Mouse (Mus musculus) hindbrain, embryonic 12.5 days (tissue): ENCODE measurements around the gene Fat3. TPM values are rescaled to one million over a fixed set of nuclear protein-coding genes. Genes with fewer than 3 reads are reported as not detected.
A peak's percentile ranks its signal among the peaks of the same experiment; 100 is the strongest.

Source experiments
- ATAC-seq: fragments of 200-750 bp; cut with Nextera tagmentation; 2 replicates; pipeline ENCODE4 v1.8.0; 2017; ENCODE audit warnings: moderate TSS enrichment; ENCODE audit not compliant: low FRiP score
- H3K27ac ChIP-seq: fragments of 300-500 bp; sonication (generic); 2 replicates; pipeline ENCODE4 v1.5.1; 2016; ENCODE audit warnings: mild to moderate bottlenecking
- H3K27me3 ChIP-seq: fragments of 300-500 bp; sonication (generic); 2 replicates; pipeline ENCODE4 v1.6.1; 2016; ENCODE audit warnings: mild to moderate bottlenecking
- H3K36me3 ChIP-seq: fragments of 300-500 bp; sonication (generic); 2 replicates; pipeline ENCODE4 v1.6.1; 2016; ENCODE audit warnings: mild to moderate bottlenecking
- H3K4me1 ChIP-seq: fragments of 300-500 bp; sonication (generic); 2 replicates; pipeline ENCODE4 v1.6.1; 2016
- H3K4me2 ChIP-seq: fragments of 300-500 bp; sonication (generic); replicated peaks from 2 replicates; pipeline ENCODE4 v1.6.1; 2016; ENCODE audit warnings: mild to moderate bottlenecking
- H3K4me3 ChIP-seq: fragments of 300-500 bp; sonication (generic); 2 replicates; pipeline ENCODE4 v1.5.1; 2016; ENCODE audit warnings: mild to moderate bottlenecking
- H3K9ac ChIP-seq: fragments of 300-500 bp; sonication (generic); 2 replicates; pipeline ENCODE4 v1.6.1; 2016; ENCODE audit warnings: mild to moderate bottlenecking, moderate library complexity
- H3K9me3 ChIP-seq: fragments of 300-500 bp; sonication (generic); replicated peaks from 2 replicates; pipeline ENCODE4 v1.6.1; 2016; ENCODE audit warnings: mild to moderate bottlenecking
- WGBS: fragments of 180-500 bp; shearing (Covaris S2); methylation state at CpG from one replicate; pipeline ENCODE4 v1.1.7; 2016; 5-methylcytosine and 5-hydroxymethylcytosine counted together
- polyA plus RNA-seq: library from polyadenylated mRNA; unstranded; fragments of >200 nt; fragmentation: Nextera tagmentation; extraction: Ambion mirVana; gene quantifications from 2 replicates; pipeline ENCODE4 v1.2.1, GENCODE M21; 2016

Gene Fat3
- polyA plus RNA-seq, 1 experiment from 2014 or later = 11.6 TPM

- Histone ChIP-seq H3K4me1 (0 out of 2 replicates have a peak, but pooled peaks cover 5% of the 10 kb centered on the region), H3K4me2 (no peak overlapping the region), H3K4me3 (no peak overlapping the region), H3K9ac (no peak overlapping the region), H3K27me3 (no peaks in the 10 kb centered on the region), H3K9me3 (no peaks in the 10 kb centered on the region), H3K36me3 (no peaks in the 10 kb centered on the region), H3K27ac (no peak overlapping the region)
- ATAC-seq = no peak
- WGBS = 91% methylated on average over 2 of the region's 2 CpGs
These were observed 78.4 kb downstream of the Fat3 start for GRCm38 (mm10) chr9:16422707-16423106.

- no peaks in the 10 kb centered on the region for H3K36me3 ChIP-seq
- H3K4me3 ChIP-seq = no peak overlapping the region
- no peak overlapping the region for H3K9ac ChIP-seq
- H3K4me1 ChIP-seq = peaks cover 26% of the 10 kb centered on the region
- no peaks in the 10 kb centered on the region for H3K27me3 ChIP-seq
- no peaks in the 10 kb centered on the region for H3K9me3 ChIP-seq
- no peak for ATAC-seq
- H3K27ac ChIP-seq = no peak overlapping the region
- no peak overlapping the region for H3K4me2 ChIP-seq
- WGBS = 72% methylated on average over 3 of the region's 3 CpGs
These were observed 98.3 kb downstream of the Fat3 start for GRCm38 (mm10) chr9:16402815-16403214.

- Histone ChIP-seq H3K9ac (no peak overlapping the region), H3K27me3 (no peaks in the 10 kb centered on the region), H3K4me2 (no peak overlapping the region), H3K9me3 (no peaks in the 10 kb centered on the region), H3K4me3 (no peak overlapping the region), H3K36me3 (no peaks in the 10 kb centered on the region), H3K4me1 (peaks cover 20% of the 10 kb centered on the region), H3K27ac (peak overlapping the region; percentile 58)
- WGBS = 25% methylated on average over 6 of the region's 6 CpGs
- peak; percentile 89 for ATAC-seq
These were observed 102.1 kb downstream of the Fat3 start for GRCm38 (mm10) chr9:16398734-16399686.

GRCm38 (mm10) chr9:16389141-16389540 lies 111.9 kb downstream of the Fat3 start:
- 22% methylated on average over 4 of the region's 4 CpGs for WGBS
- no peaks in the 10 kb centered on the region for H3K27me3 ChIP-seq
- no peak overlapping the region for H3K4me3 ChIP-seq
- ATAC-seq = no peak
- H3K9me3 ChIP-seq = no peaks in the 10 kb centered on the region
- no peak overlapping the region for H3K4me2 ChIP-seq
- H3K4me1 ChIP-seq = peaks cover 6% of the 10 kb centered on the region
- no peak overlapping the region for H3K27ac ChIP-seq
- H3K9ac ChIP-seq = no peak overlapping the region
- H3K36me3 ChIP-seq = no peaks in the 10 kb centered on the region

GRCm38 (mm10) chr9:16387527-16387926 lies 113.6 kb downstream of the Fat3 start:
- H3K9ac ChIP-seq = no peak overlapping the region
- no peaks in the 10 kb centered on the region for H3K27me3 ChIP-seq
- H3K36me3 ChIP-seq = no peaks in the 10 kb centered on the region
- H3K4me2 ChIP-seq = no peak overlapping the region
- no peak for ATAC-seq
- peaks cover 6% of the 10 kb centered on the region for H3K4me1 ChIP-seq
- no peaks in the 10 kb centered on the region for H3K9me3 ChIP-seq
- no peak overlapping the region for H3K4me3 ChIP-seq
- no peak overlapping the region for H3K27ac ChIP-seq

GRCm38 (mm10) chr9:16363713-16364112 lies 137.4 kb downstream of the Fat3 start:
- Histone ChIP-seq H3K27ac (no peak overlapping the region), H3K36me3 (no peaks in the 10 kb centered on the region), H3K9me3 (no peaks in the 10 kb centered on the region), H3K27me3 (no peaks in the 10 kb centered on the region), H3K4me3 (no peak overlapping the region), H3K4me2 (no peak overlapping the region), H3K4me1 (peaks cover 10% of the 10 kb centered on the region), H3K9ac (no peak overlapping the region)
- no peak for ATAC-seq
- 84% methylated on average over 3 of the region's 3 CpGs for WGBS

GRCm38 (mm10) chr9:16361811-16362210 lies 139.3 kb downstream of the Fat3 start:
- Histone ChIP-seq H3K4me2 (no peak overlapping the region), H3K4me1 (peaks cover 17% of the 10 kb centered on the region), H3K36me3 (no peaks in the 10 kb centered on the region), H3K27ac (no peak overlapping the region), H3K9ac (no peak overlapping the region), H3K4me3 (no peak overlapping the region), H3K9me3 (no peaks in the 10 kb centered on the region), H3K27me3 (no peaks in the 10 kb centered on the region)
- no peak for ATAC-seq
- 14% methylated on average over 5 of the region's 5 CpGs for WGBS

GRCm38 (mm10) chr9:16356636-16357035 lies 144.4 kb downstream of the Fat3 start:
- Histone ChIP-seq H3K4me1 (peaks cover 24% of the 10 kb centered on the region), H3K9me3 (no peaks in the 10 kb centered on the region), H3K27me3 (no peaks in the 10 kb centered on the region), H3K4me3 (no peak overlapping the region), H3K36me3 (no peaks in the 10 kb centered on the region), H3K9ac (no peak overlapping the region), H3K4me2 (no peak overlapping the region), H3K27ac (no peak overlapping the region)
- no peak for ATAC-seq
- WGBS = 78% methylated on average over 4 of the region's 4 CpGs

- peaks cover 21% of the 10 kb centered on the region for H3K4me1 ChIP-seq
- no peak overlapping the region for H3K9ac ChIP-seq
- ATAC-seq = no peak
- 34% methylated on average over 1 of the region's 1 CpGs for whole genome bisulfite sequencing
- H3K4me3 ChIP-seq = no peak overlapping the region
- H3K36me3 ChIP-seq = no peaks in the 10 kb centered on the region
- no peaks in the 10 kb centered on the region for H3K27me3 ChIP-seq
- no peak overlapping the region for H3K4me2 ChIP-seq
- no peak overlapping the region for H3K27ac ChIP-seq
- no peaks in the 10 kb centered on the region for H3K9me3 ChIP-seq
These were observed 146.2 kb downstream of the Fat3 start for GRCm38 (mm10) chr9:16354906-16355305.

GRCm38 (mm10) chr9:16353049-16353724 lies 147.9 kb downstream of the Fat3 start:
- H3K9me3 ChIP-seq = no peaks in the 10 kb centered on the region
- no peaks in the 10 kb centered on the region for H3K36me3 ChIP-seq
- WGBS = 12% methylated on average over 4 of the region's 4 CpGs
- no peak overlapping the region for H3K9ac ChIP-seq
- no peaks in the 10 kb centered on the region for H3K27me3 ChIP-seq
- ATAC-seq = peak; percentile 78
- H3K4me3 ChIP-seq = no peak overlapping the region
- peak overlapping the region; percentile 60 for H3K27ac ChIP-seq
- peaks cover 16% of the 10 kb centered on the region for H3K4me1 ChIP-seq
- peak overlapping the region; percentile 33 for H3K4me2 ChIP-seq

- Histone ChIP-seq H3K4me3 (no peak overlapping the region), H3K9me3 (no peaks in the 10 kb centered on the region)
These were observed 148.5 kb downstream of the Fat3 start for GRCm38 (mm10) chr9:16352486-16353048.

More at GRCm38 (mm10) chr9:16352486-16353048, 148.5 kb downstream of the Fat3 start:
- ATAC-seq = peak; percentile 55
- WGBS = 32% methylated on average over 4 of the region's 4 CpGs
- Histone ChIP-seq H3K27me3 (no peaks in the 10 kb centered on the region), H3K27ac (peak overlapping the region; percentile 60; the same call in 1 of the 2 replicates), H3K36me3 (no peaks in the 10 kb centered on the region), H3K9ac (no peak overlapping the region), H3K4me2 (peak overlapping the region; percentile 33), H3K4me1 (peaks cover 14% of the 10 kb centered on the region)
